Mouse (Mus musculus) midbrain, postnatal 0 days (tissue): ENCODE measurements around the gene Phactr1. TPM values are rescaled to one million over a fixed set of nuclear protein-coding genes. Genes with fewer than 3 reads are reported as not detected.

Experiments used
- ATAC-seq: fragments of 200-750 bp; cut with Nextera tagmentation; 2 replicates; pipeline ENCODE4 v1.8.0; 2017; ENCODE audit warnings: moderate number of reproducible peaks, mild to moderate bottlenecking, moderate TSS enrichment, moderate library complexity; ENCODE audit not compliant: low FRiP score
- DNase-seq: peaks from one replicate; pipeline ENCODE4 v3.0.0-alpha.2; 2015; ENCODE audit warnings: low spot score
- H3K27ac ChIP-seq: fragments of 300-500 bp; sonication (generic); 2 replicates; pipeline ENCODE4 v1.5.1; 2014; ENCODE audit warnings: low read depth, mild to moderate bottlenecking, low read length, mixed read lengths
- H3K27me3 ChIP-seq: fragments of 300-500 bp; sonication (generic); 2 replicates; pipeline ENCODE4 v1.6.1; 2014; ENCODE audit warnings: low read length, control low read depth, mixed read lengths; ENCODE audit not compliant: insufficient read depth
- H3K36me3 ChIP-seq: fragments of 300-500 bp; sonication (generic); 2 replicates; pipeline ENCODE4 v1.6.1; 2014; ENCODE audit warnings: low read length, control low read depth, mixed read lengths; ENCODE audit not compliant: insufficient read depth
- H3K4me1 ChIP-seq: fragments of 300-500 bp; sonication (generic); 2 replicates; pipeline ENCODE4 v1.6.1; 2014; ENCODE audit warnings: mild to moderate bottlenecking, control low read depth, antibody characterized with exemption, low read length, mixed read lengths; ENCODE audit not compliant: insufficient read depth
- H3K4me2 ChIP-seq: fragments of 300-500 bp; sonication (generic); 2 replicates; pipeline ENCODE4 v1.6.1; 2014; ENCODE audit warnings: low read depth, mild to moderate bottlenecking, low read length, mixed read lengths; ENCODE audit not compliant: poor library complexity, severe bottlenecking
- H3K4me3 ChIP-seq: fragments of 300-500 bp; sonication (generic); 2 replicates; pipeline ENCODE4 v1.5.1; 2014; ENCODE audit warnings: low read depth, mild to moderate bottlenecking, low read length, moderate library complexity
- H3K9ac ChIP-seq: fragments of 300-500 bp; sonication (generic); replicated peaks from 2 replicates; pipeline ENCODE4 v1.6.1; 2014; ENCODE audit warnings: mild to moderate bottlenecking, low read length, moderate library complexity, mixed read lengths; ENCODE audit not compliant: poor library complexity, severe bottlenecking
- H3K9me3 ChIP-seq: fragments of 300-500 bp; sonication (generic); 2 replicates; pipeline ENCODE4 v1.6.1; 2016; ENCODE audit warnings: low read length, control low read depth
- CTCF ChIP-seq: IDR thresholded peaks from 2 replicates; pipeline ENCODE4 v1.5.1; 2016; ENCODE audit warnings: antibody characterized with exemption, mild to moderate bottlenecking
- WGBS: fragments of 180-500 bp; shearing (Covaris S2); extraction: QIAGEN DNeasy Blood & Tissue Kit; methylation state at CpG from one replicate; pipeline ENCODE4 v1.1.7; 2014; 5-methylcytosine and 5-hydroxymethylcytosine counted together
- polyA plus RNA-seq: library from polyadenylated mRNA; unstranded; fragments of >200 nt; fragmentation: Nextera tagmentation; extraction: Ambion mirVana; gene quantifications from 2 replicates; pipeline ENCODE4 v1.2.1, GENCODE M21; 2015
- total RNA-seq: library from RNA; depleted of rRNA; stranded (reverse); fragments of >200 nt; gene quantifications from 2 replicates; pipeline ENCODE4 v1.2.3, GENCODE M21; 2014

Gene Phactr1
- total and polyA plus RNA-seq, 2 experiments from 2014 or later, result 53.9 to 73.7 TPM

DNA sequence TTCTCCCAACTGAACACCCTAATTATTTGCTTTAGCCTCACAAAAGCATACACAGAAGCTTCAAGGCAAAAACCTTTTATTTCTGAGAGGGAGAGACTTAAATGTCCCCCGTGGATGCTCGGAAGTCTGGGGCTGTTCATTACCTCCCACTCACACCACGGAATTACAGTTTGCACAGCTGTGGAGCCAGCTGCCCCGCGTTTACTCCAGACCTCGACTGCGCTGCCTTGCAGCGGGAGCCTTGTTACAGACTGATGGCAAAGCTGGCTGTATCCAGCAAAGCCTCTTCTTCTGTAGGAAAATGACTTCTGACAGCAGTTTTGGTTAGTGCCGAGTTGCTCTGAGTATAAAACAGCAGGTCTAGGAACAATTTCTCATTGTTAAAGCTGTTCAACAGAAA, 39.0 kb downstream of the Phactr1 start:
- DNase-seq (peak; percentile 35), ATAC-seq (no peak)
- H3K9me3 ChIP-seq, result no peaks in the 10 kb centered on the region
- no peak overlapping the region for H3K27ac ChIP-seq
- no peak overlapping the region for H3K4me3 ChIP-seq
- H3K4me1 ChIP-seq, result no peaks in the 10 kb centered on the region
- no peaks in the 10 kb centered on the region for H3K27me3 ChIP-seq
- no peak overlapping the region for H3K4me2 ChIP-seq
- 38% methylated on average over 9 of the region's 9 CpGs for WGBS
- no peak for TF ChIP-seq CTCF
- no peak overlapping the region for H3K9ac ChIP-seq
- H3K36me3 ChIP-seq, result no peaks in the 10 kb centered on the region

- ATAC-seq (no peak), DNase-seq (no peak)
- Histone ChIP-seq H3K9me3 (no peaks in the 10 kb centered on the region), H3K4me3 (no peak overlapping the region), H3K27ac (no peak overlapping the region), H3K9ac (no peak overlapping the region), H3K36me3 (no peaks in the 10 kb centered on the region), H3K27me3 (no peaks in the 10 kb centered on the region), H3K4me2 (no peak overlapping the region), H3K4me1 (no peaks in the 10 kb centered on the region)
- 42% methylated on average over 4 of the region's 4 CpGs for WGBS
- TF ChIP-seq CTCF, result no peak
These were observed 39.7 kb downstream of the Phactr1 start for GRCm38 (mm10) chr13:42720135-42720534.

GRCm38 (mm10) chr13:42720648-42721047, 40.2 kb downstream of the Phactr1 start:
- no peak overlapping the region for H3K27ac ChIP-seq
- H3K4me3 ChIP-seq, result no peak overlapping the region
- H3K9ac ChIP-seq, result no peak overlapping the region
- no peaks in the 10 kb centered on the region for H3K4me1 ChIP-seq
- no peaks in the 10 kb centered on the region for H3K36me3 ChIP-seq
- ATAC-seq (no peak), DNase-seq (no peak)
- H3K9me3 ChIP-seq, result no peaks in the 10 kb centered on the region
- H3K4me2 ChIP-seq, result no peak overlapping the region
- WGBS, result 31% methylated on average over 1 of the region's 1 CpGs
- H3K27me3 ChIP-seq, result no peaks in the 10 kb centered on the region
- no peak for TF ChIP-seq CTCF

DNA sequence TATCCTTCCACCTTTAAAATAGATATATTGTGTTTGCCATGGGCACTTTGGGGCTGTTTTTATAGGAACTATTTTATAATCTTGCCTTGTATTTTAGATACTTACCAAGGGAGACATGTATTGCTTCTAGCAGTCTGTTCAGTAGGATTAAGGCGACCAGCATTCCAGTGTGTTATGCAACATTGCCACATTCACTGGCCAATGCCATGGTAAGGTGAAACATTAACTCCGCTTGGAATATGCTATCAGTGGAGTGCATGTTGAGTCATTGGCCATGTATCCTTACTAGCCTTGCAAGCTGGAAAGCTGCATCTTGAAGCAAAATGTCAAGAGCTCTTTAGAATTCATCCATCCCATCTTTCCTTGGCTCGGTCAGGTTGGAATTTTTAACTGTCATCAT, 43.6 kb downstream of the Phactr1 start:
- DNase-seq, result no peak
- WGBS, result 77% methylated on average over 3 of the region's 3 CpGs
- Histone ChIP-seq H3K9ac (no peak overlapping the region), H3K4me1 (no peaks in the 10 kb centered on the region), H3K27me3 (no peaks in the 10 kb centered on the region), H3K4me3 (no peak overlapping the region), H3K36me3 (no peaks in the 10 kb centered on the region), H3K27ac (no peak overlapping the region), H3K9me3 (no peaks in the 10 kb centered on the region), H3K4me2 (no peak overlapping the region)
- ATAC-seq, result no peak
- TF ChIP-seq CTCF, result no peak

GRCm38 (mm10) chr13:42725709-42726231, 45.3 kb downstream of the Phactr1 start:
- ATAC-seq (no peak), DNase-seq (peak; percentile 31)
- H3K4me3 ChIP-seq, result no peak overlapping the region
- H3K4me1 ChIP-seq, result no peaks in the 10 kb centered on the region
- TF ChIP-seq CTCF, result no peak
- H3K9ac ChIP-seq, result no peak overlapping the region
- no peaks in the 10 kb centered on the region for H3K9me3 ChIP-seq
- WGBS, result 58% methylated on average over 7 of the region's 7 CpGs
- H3K27ac ChIP-seq, result no peak overlapping the region
- no peak overlapping the region for H3K4me2 ChIP-seq
- H3K36me3 ChIP-seq, result no peaks in the 10 kb centered on the region
- no peaks in the 10 kb centered on the region for H3K27me3 ChIP-seq

- no peak for TF ChIP-seq CTCF
- no peak for ATAC-seq
- WGBS, result 85% methylated on average over 5 of the region's 5 CpGs
- H3K9ac ChIP-seq, result no peak overlapping the region
- DNase-seq, result no peak
- H3K27ac ChIP-seq, result no peak overlapping the region
- H3K9me3 ChIP-seq, result no peaks in the 10 kb centered on the region
- no peaks in the 10 kb centered on the region for H3K27me3 ChIP-seq
- H3K4me2 ChIP-seq, result no peak overlapping the region
- no peaks in the 10 kb centered on the region for H3K36me3 ChIP-seq
- H3K4me3 ChIP-seq, result no peak overlapping the region
- H3K4me1 ChIP-seq, result no peaks in the 10 kb centered on the region
These were observed 57.1 kb downstream of the Phactr1 start for GRCm38 (mm10) chr13:42737486-42737885.
